Mouse (Mus musculus) ES-Bruce4 (cell line): Measurements from ENCODE around the gene Epha2.

Experiments
- CTCF ChIP-seq: IDR thresholded peaks from one replicate; pipeline ENCODE4 v1.8.1; 2011; ENCODE audit warnings: low read depth, low read length
- EP300 ChIP-seq: IDR thresholded peaks from 2 replicates; pipeline ENCODE4 v1.6.1; 2011; ENCODE audit warnings: low read depth, low read length; ENCODE audit not compliant: insufficient read depth
- POLR2A ChIP-seq: IDR thresholded peaks from one replicate; pipeline ENCODE4 v1.8.1; 2011; ENCODE audit warnings: low read length; ENCODE audit not compliant: insufficient read depth

- TF ChIP-seq EP300 = no peak
- no peak for TF ChIP-seq POLR2A
- TF ChIP-seq CTCF = no peak
Observed at GRCm38 (mm10) chr4:141341477-141341876, 40.4 kb downstream of the Epha2 start.
